Mouse (Mus musculus): ENCODE data around the gene Catip. TPM values are rescaled to one million over a fixed set of nuclear protein-coding genes. Genes with fewer than 3 reads are reported as not detected.
A peak's percentile ranks its signal among the peaks of the same experiment; 100 is the strongest.

Catip gene
- polyA plus RNA-seq, 1 experiment: not detected

- TF ChIP-seq POLR2A (IDR thresholded peaks at IDR 0.05; ENCODE audit: borderline replicate concordance, control insufficient read depth, low read depth, low read length): no peak
- no peak for TF ChIP-seq CTCF (IDR thresholded peaks at IDR 0.05; ENCODE audit: control insufficient read depth, insufficient read depth, low read length)
- WGBS: 17% methylated on average over 8 of the region's 8 CpGs
- Histone ChIP-seq H3K27ac (ENCODE audit: control insufficient read depth, insufficient read depth, low read depth, low read length, poor library complexity) (no peak overlapping the region), H3K4me3 (replicated peaks; ENCODE audit: control insufficient read depth, low read depth, low read length) (no peak overlapping the region), H3K4me1 (ENCODE audit: control insufficient read depth, insufficient read depth, low read length) (peaks cover 7% of the 10 kb centered on the region)
Measured at GRCm38 (mm10) chr1:74364270-74364669, 2.4 kb downstream of the Catip start.

DNA sequence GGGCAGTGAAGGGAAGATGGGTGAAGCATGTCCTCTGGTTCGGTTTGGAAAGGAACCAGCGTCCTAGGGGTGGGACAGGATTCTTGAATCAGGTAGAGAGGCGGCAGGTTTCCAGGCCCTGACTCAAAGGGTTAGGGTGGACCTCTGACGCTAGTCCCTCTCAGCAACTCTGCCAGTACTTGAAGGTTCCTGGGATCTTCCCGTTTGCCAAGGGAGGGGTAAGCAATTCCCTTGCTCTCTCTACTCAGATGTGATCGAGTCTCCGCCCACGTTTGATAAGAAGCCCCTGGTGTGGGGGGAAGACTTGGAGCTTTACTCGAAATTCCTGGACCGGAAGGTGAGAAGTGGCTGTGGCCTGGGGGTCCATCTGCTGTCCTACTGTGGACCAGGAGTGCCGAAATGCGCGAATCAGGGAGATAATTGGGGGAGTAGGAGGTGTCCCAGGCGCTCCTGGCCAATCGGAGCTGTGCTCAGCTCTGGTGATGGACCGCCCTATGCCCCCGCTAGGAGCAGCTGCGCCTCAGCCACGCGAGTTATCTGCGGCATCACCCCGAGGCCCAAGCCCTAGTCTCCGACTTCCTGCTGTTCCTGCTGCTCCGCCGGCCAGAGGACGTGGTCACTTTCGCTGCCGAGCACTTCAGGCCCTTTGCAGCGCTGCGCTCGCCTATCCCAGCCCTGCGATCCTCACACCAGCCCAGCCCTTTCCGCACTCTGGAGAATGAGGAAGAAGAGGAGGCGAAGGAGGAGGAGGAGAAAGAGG, 6.2 kb downstream of the Catip start:
- Histone ChIP-seq H3K4me1 (ENCODE audit: control insufficient read depth, insufficient read depth, low read length) (peaks cover 8% of the 10 kb centered on the region), H3K27ac (ENCODE audit: control insufficient read depth, insufficient read depth, low read depth, low read length, poor library complexity) (peak overlapping the region; percentile 36), H3K4me3 (replicated peaks; ENCODE audit: control insufficient read depth, low read depth, low read length) (peak overlapping the region; percentile 27)
- WGBS: 18% methylated on average over 34 of the region's 34 CpGs
- TF ChIP-seq CTCF (IDR thresholded peaks at IDR 0.05; ENCODE audit: control insufficient read depth, insufficient read depth, low read length) (no peak), POLR2A (IDR thresholded peaks at IDR 0.05; ENCODE audit: borderline replicate concordance, control insufficient read depth, low read depth, low read length) (peak; percentile 47; the same call in 1 of the 2 replicates)

DNA sequence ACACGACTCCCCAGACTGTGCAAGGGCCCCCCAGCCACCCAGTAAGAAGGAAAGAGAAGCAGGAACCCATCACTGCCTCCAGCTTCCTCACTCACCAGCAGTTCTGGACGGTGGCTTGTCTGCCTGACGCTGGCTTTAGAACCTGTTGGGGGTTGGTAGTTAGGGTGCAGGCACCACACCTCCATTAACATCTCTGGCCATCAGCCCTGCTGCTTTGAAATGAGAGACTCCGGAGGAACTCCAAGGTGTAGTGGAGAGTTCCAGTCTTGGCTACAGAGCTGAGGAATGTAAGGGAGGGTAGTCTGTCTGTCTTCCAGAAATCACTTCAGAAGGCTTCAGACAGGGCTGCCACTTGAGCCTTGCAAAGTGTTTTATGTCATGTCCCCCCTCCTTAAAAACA, 8.1 kb downstream of the Catip start:
- 30% methylated on average over 4 of the region's 4 CpGs for WGBS
- Histone ChIP-seq H3K4me3 (replicated peaks; ENCODE audit: control insufficient read depth, low read depth, low read length) (no peak overlapping the region), H3K4me1 (ENCODE audit: control insufficient read depth, insufficient read depth, low read length) (peaks cover 7% of the 10 kb centered on the region; the same call in 1 of the 2 replicates), H3K27ac (ENCODE audit: control insufficient read depth, insufficient read depth, low read depth, low read length, poor library complexity) (no peak overlapping the region)
- TF ChIP-seq CTCF (IDR thresholded peaks at IDR 0.05; ENCODE audit: control insufficient read depth, insufficient read depth, low read length) (no peak), POLR2A (IDR thresholded peaks at IDR 0.05; ENCODE audit: borderline replicate concordance, control insufficient read depth, low read depth, low read length) (no peak)

- no peak for TF ChIP-seq CTCF (IDR thresholded peaks at IDR 0.05; ENCODE audit: control insufficient read depth, insufficient read depth, low read length)
- TF ChIP-seq POLR2A (IDR thresholded peaks at IDR 0.05; ENCODE audit: borderline replicate concordance, control insufficient read depth, low read depth, low read length): no peak
- 2% methylated on average over 4 of the region's 4 CpGs for WGBS
- peaks cover 10% of the 10 kb centered on the region; the same call in 1 of the 2 replicates for H3K4me1 ChIP-seq (ENCODE audit: control insufficient read depth, insufficient read depth, low read length)
Measured at GRCm38 (mm10) chr1:74373372-74373771, 11.5 kb downstream of the Catip start.

DNA sequence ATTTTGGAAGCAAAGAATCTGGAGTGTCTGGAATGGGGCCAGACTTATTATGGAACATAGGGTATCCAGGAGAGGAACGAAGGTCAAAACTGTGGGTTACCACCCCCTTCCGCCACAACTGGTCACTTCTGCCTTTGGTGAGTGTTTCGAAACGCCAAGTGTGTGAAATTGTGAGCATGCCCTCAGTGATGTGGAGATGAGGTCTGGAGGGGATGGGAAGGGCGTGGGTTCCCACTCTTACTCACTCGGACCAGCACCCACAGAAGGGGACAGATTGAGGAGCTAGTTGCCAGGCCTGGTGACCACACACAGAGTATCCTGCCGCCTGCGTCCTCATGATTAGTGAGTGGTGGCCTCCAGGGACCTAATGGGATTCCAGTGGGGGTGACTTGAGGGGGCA, 13.1 kb downstream of the Catip start, which contains the start of gene Slc11a1:
Gene Slc11a1 (plus strand): TSS at position 216 of the 400 bp plus-strand sequence.
- peaks cover 12% of the 10 kb centered on the region; the same call in 1 of the 2 replicates for H3K4me1 ChIP-seq (ENCODE audit: control insufficient read depth, insufficient read depth, low read length)
- H3K27ac ChIP-seq (ENCODE audit: control insufficient read depth, insufficient read depth, low read depth, low read length, poor library complexity): peak within 1 kb of the TSS; percentile 75
- TF ChIP-seq CTCF (IDR thresholded peaks at IDR 0.05; ENCODE audit: control insufficient read depth, insufficient read depth, low read length): no peak
- no peak for TF ChIP-seq POLR2A (IDR thresholded peaks at IDR 0.05; ENCODE audit: borderline replicate concordance, control insufficient read depth, low read depth, low read length)
- WGBS: 28% methylated on average over 8 of the region's 8 CpGs
- H3K4me3 ChIP-seq (replicated peaks; ENCODE audit: control insufficient read depth, low read depth, low read length): peak within 1 kb of the TSS; percentile 64

More at GRCm38 (mm10) chr1:74373372-74373771, 11.5 kb downstream of the Catip start:
- Histone ChIP-seq H3K4me3 (replicated peaks; ENCODE audit: control insufficient read depth, low read depth, low read length) (no peak overlapping the region), H3K27ac (ENCODE audit: control insufficient read depth, insufficient read depth, low read depth, low read length, poor library complexity) (no peak overlapping the region)

- Histone ChIP-seq H3K4me3 (replicated peaks; ENCODE audit: control insufficient read depth, low read depth, low read length) (peak overlapping the region; percentile 64), H3K4me1 (ENCODE audit: control insufficient read depth, insufficient read depth, low read length) (peaks cover 12% of the 10 kb centered on the region; the same call in 1 of the 2 replicates), H3K27ac (ENCODE audit: control insufficient read depth, insufficient read depth, low read depth, low read length, poor library complexity) (peak overlapping the region; percentile 75)
- no peak for TF ChIP-seq POLR2A (IDR thresholded peaks at IDR 0.05; ENCODE audit: borderline replicate concordance, control insufficient read depth, low read depth, low read length)
- TF ChIP-seq CTCF (IDR thresholded peaks at IDR 0.05; ENCODE audit: control insufficient read depth, insufficient read depth, low read length): no peak
- 58% methylated on average over 10 of the region's 10 CpGs for WGBS
Measured at GRCm38 (mm10) chr1:74375561-74375960, 13.7 kb downstream of the Catip start.

GRCm38 (mm10) chr1:74376396-74376795, 14.5 kb downstream of the Catip start:
- WGBS: 30% methylated on average over 4 of the region's 4 CpGs
- peak overlapping the region; percentile 22; the same call in 1 of the 2 replicates for H3K27ac ChIP-seq (ENCODE audit: control insufficient read depth, insufficient read depth, low read depth, low read length, poor library complexity)

GRCm38 (mm10) chr1:74379058-74379504, 17.2 kb downstream of the Catip start:
- no peak overlapping the region for H3K4me3 ChIP-seq (replicated peaks; ENCODE audit: control insufficient read depth, low read depth, low read length)
- H3K4me1 ChIP-seq (ENCODE audit: control insufficient read depth, insufficient read depth, low read length): peaks cover 9% of the 10 kb centered on the region
- no peak for TF ChIP-seq CTCF (IDR thresholded peaks at IDR 0.05; ENCODE audit: control insufficient read depth, insufficient read depth, low read length)
- TF ChIP-seq POLR2A (IDR thresholded peaks at IDR 0.05; ENCODE audit: borderline replicate concordance, control insufficient read depth, low read depth, low read length): no peak
- H3K27ac ChIP-seq (ENCODE audit: control insufficient read depth, insufficient read depth, low read depth, low read length, poor library complexity): no peak overlapping the region
- WGBS: 59% methylated on average over 7 of the region's 7 CpGs

More at GRCm38 (mm10) chr1:74376396-74376795, 14.5 kb downstream of the Catip start:
- Histone ChIP-seq H3K4me3 (replicated peaks; ENCODE audit: control insufficient read depth, low read depth, low read length) (peak overlapping the region; percentile 46), H3K4me1 (ENCODE audit: control insufficient read depth, insufficient read depth, low read length) (peaks cover 12% of the 10 kb centered on the region; the same call in 1 of the 2 replicates)
- no peak for TF ChIP-seq CTCF (IDR thresholded peaks at IDR 0.05; ENCODE audit: control insufficient read depth, insufficient read depth, low read length)
- TF ChIP-seq POLR2A (IDR thresholded peaks at IDR 0.05; ENCODE audit: borderline replicate concordance, control insufficient read depth, low read depth, low read length): no peak
